Mouse (Mus musculus) stomach, postnatal 0 days (tissue): Measurements from ENCODE around the gene Cops6.

Experiments used
- CTCF ChIP-seq: IDR thresholded peaks from 2 replicates; pipeline ENCODE4 v1.5.1; 2016; ENCODE audit warnings: antibody characterized with exemption, low read depth, mild to moderate bottlenecking, moderate library complexity
- EP300 ChIP-seq: optimal IDR thresholded peaks from 2 replicates; pipeline ENCODE3; 2016; ENCODE audit warnings: antibody characterized with exemption

DNA sequence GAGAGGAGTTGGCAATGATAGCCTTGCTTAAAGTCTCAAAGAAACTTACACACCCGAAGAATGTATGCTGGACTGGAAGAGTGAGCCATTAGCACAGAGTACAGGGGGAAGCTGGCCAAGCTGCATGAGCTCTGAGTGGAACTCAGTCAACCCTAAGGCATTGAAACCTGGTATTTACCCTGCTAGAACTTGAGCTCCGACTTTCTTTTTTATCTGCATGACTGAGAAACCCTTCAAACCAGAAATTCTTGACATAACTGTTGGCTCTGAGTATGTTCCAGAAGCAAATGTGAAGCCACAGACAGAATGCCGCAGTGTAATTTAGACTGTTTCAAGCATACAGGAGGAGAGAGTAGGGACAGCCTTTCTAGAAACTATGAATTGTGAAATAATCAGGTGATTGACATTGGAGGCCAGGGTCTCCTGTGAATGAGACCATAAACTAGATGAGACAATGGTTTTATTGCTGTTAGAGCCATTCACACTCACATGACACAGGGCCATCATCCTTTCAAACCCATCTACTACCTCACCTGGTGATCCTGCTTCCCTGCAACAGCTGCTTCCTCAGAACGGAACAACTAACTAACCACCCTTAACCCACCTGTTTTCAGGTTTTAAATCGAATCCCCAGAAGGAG, 28.3 kb upstream of the Cops6 start:
- TF ChIP-seq CTCF (no peak), EP300 (no peak)
